ENCODE assay signal across 18 mouse cellular contexts in genomic region chr8:95390312-95390711, GRCm38 (mm10). TPM values are rescaled to one million over a fixed set of nuclear protein-coding genes. Genes with fewer than 3 reads are reported as not detected.
DNase-seq lines count a peak whose midpoint lies in the region; ATAC-seq lines count a peak whose summit lies in the region.
"Had no signal": no experiment of that assay in that cellular context is flagged by ENCODE, and none has a peak within 500 bp of the region (broad histone marks: within the 10 kb centered on the region; RNA-seq: fewer than 3 reads in every experiment).

No protein-coding gene starts in this region.

- H3K4me1 ChIP-seq in lung, embryonic 15.5 days = peaks cover 10% of the 10 kb centered on the region

- H3K9ac ChIP-seq in lung, embryonic 15.5 days = no peak overlapping the region
- H3K9ac ChIP-seq: embryonic facial prominence, embryonic 12.5 days; limb, embryonic 15.5 days; neural tube, embryonic 15.5 days; stomach, embryonic 15.5 days had no signal

- 0 out of 2 replicates have a peak overlapping the region, but pooled peaks have one; percentile 88 for H3K27ac ChIP-seq in lung, embryonic 15.5 days
- H3K27ac ChIP-seq: embryonic facial prominence, embryonic 12.5 days; limb, embryonic 15.5 days; macrophage; neural tube, embryonic 15.5 days; stomach, embryonic 15.5 days had no signal

- no peaks in the 10 kb centered on the region for H3K9me3 ChIP-seq in lung, embryonic 15.5 days
- H3K9me3 ChIP-seq: embryonic facial prominence, embryonic 12.5 days; limb, embryonic 15.5 days; neural tube, embryonic 15.5 days; stomach, embryonic 15.5 days had no signal

- H3K4me3 ChIP-seq in lung, embryonic 15.5 days = no peak overlapping the region
- H3K4me3 ChIP-seq: embryonic facial prominence, embryonic 12.5 days; limb, embryonic 15.5 days; neural tube, embryonic 15.5 days; stomach, embryonic 15.5 days had no signal

- no peak overlapping the region for H3K4me2 ChIP-seq in lung, embryonic 15.5 days
- H3K4me2 ChIP-seq: embryonic facial prominence, embryonic 12.5 days; limb, embryonic 15.5 days; neural tube, embryonic 15.5 days; stomach, embryonic 15.5 days had no signal

- WGBS in lung, embryonic 15.5 days = 39% methylated on average over 4 of the region's 4 CpGs

- no peaks in the 10 kb centered on the region for H3K36me3 ChIP-seq in lung, embryonic 15.5 days
- H3K36me3 ChIP-seq: embryonic facial prominence, embryonic 12.5 days; limb, embryonic 15.5 days; neural tube, embryonic 15.5 days; stomach, embryonic 15.5 days had no signal

- DNase-seq in lung, postnatal 10 days = no peak
- DNase-seq in thymus, postnatal 4 days = peak; percentile 44
- no peak for DNase-seq in layer of hippocampus, postnatal 25 days (ENCODE audit: extremely low spot score in 1 of 2, low spot score in 1 of 2)
- DNase-seq in adrenal gland, adult 8-10 months = no peak
- DNase-seq: cerebellum, postnatal 36 days; gastrocnemius, postnatal 25 days; lung, adult 18-20 months had no signal

- ATAC-seq in lung, embryonic 15.5 days (ENCODE audit: borderline replicate concordance, extremely low read depth, low FRiP score, low TSS enrichment) = no peak
- ATAC-seq in activated CD4-positive, CD25-positive, alpha-beta regulatory T cell, adult 4 months = peak; percentile 23
- ATAC-seq in megakaryocyte progenitor cell, adult 5-6 weeks (replicated peaks; ENCODE audit: poor library complexity) = peak; percentile 55
- ATAC-seq: hindbrain, embryonic 16.5 days had no signal

- no peaks in the 10 kb centered on the region for H3K27me3 ChIP-seq in lung, embryonic 15.5 days
- H3K27me3 ChIP-seq: CH12.LX; embryonic facial prominence, embryonic 12.5 days; limb, embryonic 15.5 days; neural tube, embryonic 15.5 days; stomach, embryonic 15.5 days had no signal

RNA-seq across cellular contexts. Expression of gene Mmp15, which starts 38.2 kb away (rescaled TPM):
- polyA plus RNA-seq in lung, embryonic 15.5 days (2015; fragmentation: Nextera tagmentation; extraction: Ambion mirVana) = 18.1 and 20.4 TPM in 2 replicates
- polyA plus RNA-seq in activated CD4-positive, CD25-positive, alpha-beta regulatory T cell, adult 4 months (2017; shearing (Covaris generic)) = 1 to 10 TPM in 1 of 2 experiments, under 1 TPM in 1; 0.95 to 1.6 TPM
- 0.17 and 0.42 TPM in 2 replicates for total RNA-seq in megakaryocyte progenitor cell, adult 5-6 weeks (2015)
- total RNA-seq in megakaryocyte progenitor cell, adult 5-6 weeks (2017) = 0.03 and 0.04 TPM in 2 replicates
- total RNA-seq in layer of hippocampus, postnatal 25 days (2021) = 10 to 100 TPM; 22.4 to 26.0 TPM
- total RNA-seq in adrenal gland, adult 8-10 months (2022) = 1 to 10 TPM; 3.8 to 7.0 (median 4.5) TPM
- total RNA-seq: monocyte, adult 5-6 weeks had no signal

RNA-seq across cellular contexts. Expression of gene Cfap20, which starts 44.4 kb away (rescaled TPM):
- polyA plus RNA-seq in lung, embryonic 15.5 days (2015; fragmentation: Nextera tagmentation; extraction: Ambion mirVana) = 143 and 150 TPM in 2 replicates
- polyA plus RNA-seq in activated CD4-positive, CD25-positive, alpha-beta regulatory T cell, adult 4 months (2017; shearing (Covaris generic)) = 10 to 100 TPM; 65.2 to 66.9 TPM
- 96.0 and 101 TPM in 2 replicates for total RNA-seq in megakaryocyte progenitor cell, adult 5-6 weeks (2015)
- 52.0 and 63.2 TPM in 2 replicates for total RNA-seq in megakaryocyte progenitor cell, adult 5-6 weeks (2017)
- 10 to 100 TPM; 57.6 to 63.5 TPM for total RNA-seq in layer of hippocampus, postnatal 25 days (2021)
- total RNA-seq in adrenal gland, adult 8-10 months (2022) = 10 to 100 TPM; 43.2 to 55.3 (median 49.1) TPM

RNA-seq across cellular contexts. Expression of gene Usb1, which starts 58.2 kb away (rescaled TPM):
- polyA plus RNA-seq in lung, embryonic 15.5 days (2015; fragmentation: Nextera tagmentation; extraction: Ambion mirVana) = 39.6 and 40.4 TPM in 2 replicates
- 10 to 100 TPM; 51.4 to 65.4 TPM for polyA plus RNA-seq in activated CD4-positive, CD25-positive, alpha-beta regulatory T cell, adult 4 months (2017; shearing (Covaris generic))
- 27.6 and 28.0 TPM in 2 replicates for total RNA-seq in megakaryocyte progenitor cell, adult 5-6 weeks (2015)
- 27.3 and 31.9 TPM in 2 replicates for total RNA-seq in megakaryocyte progenitor cell, adult 5-6 weeks (2017)
- total RNA-seq in layer of hippocampus, postnatal 25 days (2021) = 10 to 100 TPM; 13.7 to 15.0 TPM
- 10 to 100 TPM; 16.7 to 24.1 (median 20.2) TPM for total RNA-seq in adrenal gland, adult 8-10 months (2022)

RNA-seq across cellular contexts. Expression of gene Zfp319, which starts 58.6 kb away (rescaled TPM):
- 8.2 and 9.4 TPM in 2 replicates for polyA plus RNA-seq in lung, embryonic 15.5 days (2015; fragmentation: Nextera tagmentation; extraction: Ambion mirVana)
- 1 to 10 TPM; 3.2 to 4.5 TPM for polyA plus RNA-seq in activated CD4-positive, CD25-positive, alpha-beta regulatory T cell, adult 4 months (2017; shearing (Covaris generic))
- 5.5 and 6.1 TPM in 2 replicates for total RNA-seq in megakaryocyte progenitor cell, adult 5-6 weeks (2015)
- total RNA-seq in megakaryocyte progenitor cell, adult 5-6 weeks (2017) = 2.1 and 2.6 TPM in 2 replicates
- 10 to 100 TPM; 15.9 to 17.4 TPM for total RNA-seq in layer of hippocampus, postnatal 25 days (2021)
- total RNA-seq in adrenal gland, adult 8-10 months (2022) = 10 to 100 TPM; 10.6 to 15.1 (median 12.7) TPM
